Mouse (Mus musculus) ovary, adult 2 months (tissue): ENCODE data around the gene Olfr987. TPM values are rescaled to one million over a fixed set of nuclear protein-coding genes. Genes with fewer than 3 reads are reported as not detected.

Experiments
- polyA plus RNA-seq: library from polyadenylated mRNA; depleted of rRNA; stranded (reverse); fragments of >200 nt; gene quantifications from 2 replicates; pipeline ENCODE4 v1.2.3, GENCODE M21; 2012; rRNA removed

Olfr987 gene
- polyA plus RNA-seq, result not detected in 2 replicates

GRCm38 (mm10) chr2:85339215-85339614, at the start of gene Olfr987:
TSS of gene Olfr987 (minus strand) at chr2:85339315.

GRCm38 (mm10) chr2:85363127-85363526, 24.0 kb upstream of the Olfr987 start, which contains the start of gene Olfr988:
TSS of gene Olfr988 (minus strand) at chr2:85363227.

Other genes with a start within 250 kb of the Olfr987 start
- gene Aplnr, start 203.1 kb downstream of the Olfr987 start, polyA plus RNA-seq, result 27.2 and 30.1 TPM in 2 replicates
- 3.6 and 4.4 TPM in 2 replicates for gene Lrrc55, start 142.1 kb downstream of the Olfr987 start, polyA plus RNA-seq
- gene Olfr988, start 23.9 kb upstream of the Olfr987 start, polyA plus RNA-seq, result not detected in 2 replicates
- gene Olfr992, start 70.2 kb upstream of the Olfr987 start, polyA plus RNA-seq, result not detected in 2 replicates
- gene Olfr993, start 75.6 kb upstream of the Olfr987 start, polyA plus RNA-seq, result not detected in 2 replicates
- gene Olfr994, start 97.1 kb upstream of the Olfr987 start, polyA plus RNA-seq, result not detected in 2 replicates
- gene Olfr995, start 104.3 kb upstream of the Olfr987 start, polyA plus RNA-seq, result not detected in 2 replicates
- gene 4833423E24Rik, start 179.7 kb upstream of the Olfr987 start, polyA plus RNA-seq, result 6.7 and 7.1 TPM in 2 replicates
- not detected in 2 replicates for gene Olfr996, start 239.9 kb upstream of the Olfr987 start, polyA plus RNA-seq
- not detected in 2 replicates for gene Olfr998, start 249.6 kb upstream of the Olfr987 start, polyA plus RNA-seq